Mouse (Mus musculus): ENCODE data around the gene Gm42417. TPM values are rescaled to one million over a fixed set of nuclear protein-coding genes. Genes with fewer than 3 reads are reported as not detected.

Gene Gm42417
- polyA plus RNA-seq, 1 experiment from 2014 or later: 0.29 TPM

- Histone ChIP-seq H3K36me3 (ENCODE audit: control insufficient read depth, insufficient read depth, low read length) (peaks cover 5% of the 10 kb centered on the region; the same call in 1 of the 2 replicates), H3K9ac (ENCODE audit: low read length) (no peak overlapping the region), H3K9me3 (ENCODE audit: control insufficient read depth, low read length) (no peaks in the 10 kb centered on the region), H3K4me1 (ENCODE audit: control insufficient read depth, insufficient read depth, low read length) (no peaks in the 10 kb centered on the region), H3K27ac (replicated peaks; ENCODE audit: low read depth, low read length) (no peak overlapping the region), H3K4me2 (ENCODE audit: low read depth, severe bottlenecking) (no peak overlapping the region), H3K4me3 (ENCODE audit: low read depth, low read length) (no peak overlapping the region), H3K27me3 (ENCODE audit: control insufficient read depth, insufficient read depth, low read length) (no peaks in the 10 kb centered on the region)
- no peak for ATAC-seq (ENCODE audit: insufficient number of reproducible peaks, low FRiP score, low TSS enrichment, low read depth)
- 80% methylated on average over 8 of the region's 8 CpGs for WGBS
- no peak for DNase-seq (ENCODE audit: low spot score)
Observed at GRCm38 (mm10) chr1:36536397-36536728, 2.9 kb downstream of the Gm42417 start.

GRCm38 (mm10) chr1:36535477-36536396, 3.5 kb downstream of the Gm42417 start:
- H3K4me1 ChIP-seq (ENCODE audit: control insufficient read depth, insufficient read depth, low read length): no peaks in the 10 kb centered on the region
- DNase-seq (ENCODE audit: low spot score) (no peak), ATAC-seq (ENCODE audit: insufficient number of reproducible peaks, low FRiP score, low TSS enrichment, low read depth) (no peak)
- 86% methylated on average over 11 of the region's 11 CpGs for WGBS
- no peak overlapping the region for H3K4me2 ChIP-seq (ENCODE audit: low read depth, severe bottlenecking)
- no peak overlapping the region for H3K27ac ChIP-seq (replicated peaks; ENCODE audit: low read depth, low read length)
- peaks cover 4% of the 10 kb centered on the region; the same call in 1 of the 2 replicates for H3K36me3 ChIP-seq (ENCODE audit: control insufficient read depth, insufficient read depth, low read length)
- H3K9me3 ChIP-seq (ENCODE audit: control insufficient read depth, low read length): no peaks in the 10 kb centered on the region
- H3K27me3 ChIP-seq (ENCODE audit: control insufficient read depth, insufficient read depth, low read length): no peaks in the 10 kb centered on the region
- no peak overlapping the region for H3K9ac ChIP-seq (ENCODE audit: low read length)
- no peak overlapping the region for H3K4me3 ChIP-seq (ENCODE audit: low read depth, low read length)

GRCm38 (mm10) chr1:36534595-36535058, 4.6 kb downstream of the Gm42417 start:
- no peaks in the 10 kb centered on the region for H3K27me3 ChIP-seq (ENCODE audit: control insufficient read depth, insufficient read depth, low read length)

GRCm38 (mm10) chr1:36533546-36533945, 5.7 kb downstream of the Gm42417 start:
- Histone ChIP-seq H3K27ac (replicated peaks; ENCODE audit: low read depth, low read length) (no peak overlapping the region), H3K9ac (ENCODE audit: low read length) (no peak overlapping the region), H3K4me3 (ENCODE audit: low read depth, low read length) (no peak overlapping the region), H3K27me3 (ENCODE audit: control insufficient read depth, insufficient read depth, low read length) (no peaks in the 10 kb centered on the region), H3K36me3 (ENCODE audit: control insufficient read depth, insufficient read depth, low read length) (no peaks in the 10 kb centered on the region), H3K4me1 (ENCODE audit: control insufficient read depth, insufficient read depth, low read length) (no peaks in the 10 kb centered on the region), H3K9me3 (ENCODE audit: control insufficient read depth, low read length) (no peaks in the 10 kb centered on the region), H3K4me2 (ENCODE audit: low read depth, severe bottlenecking) (no peak overlapping the region)
- ATAC-seq (ENCODE audit: insufficient number of reproducible peaks, low FRiP score, low TSS enrichment, low read depth) (no peak), DNase-seq (ENCODE audit: low spot score) (no peak)
- 82% methylated on average over 6 of the region's 6 CpGs for WGBS

More at GRCm38 (mm10) chr1:36534595-36535058, 4.6 kb downstream of the Gm42417 start:
- H3K9ac ChIP-seq (ENCODE audit: low read length): no peak overlapping the region
- no peaks in the 10 kb centered on the region for H3K4me1 ChIP-seq (ENCODE audit: control insufficient read depth, insufficient read depth, low read length)
- no peak overlapping the region for H3K4me3 ChIP-seq (ENCODE audit: low read depth, low read length)
- no peak for DNase-seq (ENCODE audit: low spot score)
- no peak for ATAC-seq (ENCODE audit: insufficient number of reproducible peaks, low FRiP score, low TSS enrichment, low read depth)
- H3K4me2 ChIP-seq (ENCODE audit: low read depth, severe bottlenecking): no peak overlapping the region
- no peak overlapping the region for H3K27ac ChIP-seq (replicated peaks; ENCODE audit: low read depth, low read length)
- WGBS: 78% methylated on average over 6 of the region's 6 CpGs
- peaks cover 2% of the 10 kb centered on the region; the same call in 1 of the 2 replicates for H3K36me3 ChIP-seq (ENCODE audit: control insufficient read depth, insufficient read depth, low read length)
- no peaks in the 10 kb centered on the region for H3K9me3 ChIP-seq (ENCODE audit: control insufficient read depth, low read length)

GRCm38 (mm10) chr1:36531461-36531860, 7.8 kb downstream of the Gm42417 start:
- Histone ChIP-seq H3K9ac (ENCODE audit: low read length) (no peak overlapping the region), H3K9me3 (ENCODE audit: control insufficient read depth, low read length) (no peaks in the 10 kb centered on the region), H3K4me2 (ENCODE audit: low read depth, severe bottlenecking) (no peak overlapping the region), H3K27me3 (ENCODE audit: control insufficient read depth, insufficient read depth, low read length) (no peaks in the 10 kb centered on the region), H3K27ac (replicated peaks; ENCODE audit: low read depth, low read length) (no peak overlapping the region), H3K4me1 (ENCODE audit: control insufficient read depth, insufficient read depth, low read length) (no peaks in the 10 kb centered on the region), H3K4me3 (ENCODE audit: low read depth, low read length) (no peak overlapping the region), H3K36me3 (ENCODE audit: control insufficient read depth, insufficient read depth, low read length) (no peaks in the 10 kb centered on the region; the same call in 1 of the 2 replicates)
- 96% methylated on average over 12 of the region's 12 CpGs for WGBS
- DNase-seq (ENCODE audit: low spot score) (no peak), ATAC-seq (ENCODE audit: insufficient number of reproducible peaks, low FRiP score, low TSS enrichment, low read depth) (no peak)

GRCm38 (mm10) chr1:36530962-36531361, 8.3 kb downstream of the Gm42417 start:
- Histone ChIP-seq H3K27me3 (ENCODE audit: control insufficient read depth, insufficient read depth, low read length) (no peaks in the 10 kb centered on the region), H3K27ac (replicated peaks; ENCODE audit: low read depth, low read length) (no peak overlapping the region), H3K36me3 (ENCODE audit: control insufficient read depth, insufficient read depth, low read length) (no peaks in the 10 kb centered on the region; the same call in 1 of the 2 replicates), H3K9ac (ENCODE audit: low read length) (no peak overlapping the region), H3K4me2 (ENCODE audit: low read depth, severe bottlenecking) (no peak overlapping the region), H3K4me1 (ENCODE audit: control insufficient read depth, insufficient read depth, low read length) (no peaks in the 10 kb centered on the region), H3K4me3 (ENCODE audit: low read depth, low read length) (no peak overlapping the region), H3K9me3 (ENCODE audit: control insufficient read depth, low read length) (no peaks in the 10 kb centered on the region)
- ATAC-seq (ENCODE audit: insufficient number of reproducible peaks, low FRiP score, low TSS enrichment, low read depth) (no peak), DNase-seq (ENCODE audit: low spot score) (no peak)
- WGBS: 90% methylated on average over 7 of the region's 7 CpGs

- WGBS: 82% methylated on average over 8 of the region's 8 CpGs
- peaks cover 4% of the 10 kb centered on the region for H3K36me3 ChIP-seq (ENCODE audit: control insufficient read depth, insufficient read depth, low read length)
- ATAC-seq (ENCODE audit: insufficient number of reproducible peaks, low FRiP score, low TSS enrichment, low read depth): no peak
Observed at GRCm38 (mm10) chr1:36530485-36530884, 8.7 kb downstream of the Gm42417 start.

GRCm38 (mm10) chr1:36529875-36530274, 9.4 kb downstream of the Gm42417 start:
- ATAC-seq (ENCODE audit: insufficient number of reproducible peaks, low FRiP score, low TSS enrichment, low read depth): no peak
- H3K36me3 ChIP-seq (ENCODE audit: control insufficient read depth, insufficient read depth, low read length): peaks cover 9% of the 10 kb centered on the region
- no peak overlapping the region for H3K4me3 ChIP-seq (ENCODE audit: low read depth, low read length)
- no peak overlapping the region for H3K9ac ChIP-seq (ENCODE audit: low read length)
- no peak overlapping the region for H3K4me2 ChIP-seq (ENCODE audit: low read depth, severe bottlenecking)
- no peaks in the 10 kb centered on the region for H3K27me3 ChIP-seq (ENCODE audit: control insufficient read depth, insufficient read depth, low read length)
- WGBS: 93% methylated on average over 4 of the region's 4 CpGs
- no peak for DNase-seq (ENCODE audit: low spot score)
- H3K4me1 ChIP-seq (ENCODE audit: control insufficient read depth, insufficient read depth, low read length): no peaks in the 10 kb centered on the region
- H3K27ac ChIP-seq (replicated peaks; ENCODE audit: low read depth, low read length): no peak overlapping the region
- H3K9me3 ChIP-seq (ENCODE audit: control insufficient read depth, low read length): no peaks in the 10 kb centered on the region

More at GRCm38 (mm10) chr1:36530485-36530884, 8.7 kb downstream of the Gm42417 start:
- Histone ChIP-seq H3K27me3 (ENCODE audit: control insufficient read depth, insufficient read depth, low read length) (no peaks in the 10 kb centered on the region), H3K9me3 (ENCODE audit: control insufficient read depth, low read length) (no peaks in the 10 kb centered on the region), H3K9ac (ENCODE audit: low read length) (no peak overlapping the region), H3K4me2 (ENCODE audit: low read depth, severe bottlenecking) (no peak overlapping the region), H3K4me3 (ENCODE audit: low read depth, low read length) (no peak overlapping the region), H3K27ac (replicated peaks; ENCODE audit: low read depth, low read length) (no peak overlapping the region), H3K4me1 (ENCODE audit: control insufficient read depth, insufficient read depth, low read length) (no peaks in the 10 kb centered on the region)
- DNase-seq (ENCODE audit: low spot score): no peak

Measured in limb, embryonic 11.5 days (tissue).